Mouse (Mus musculus): ENCODE data around the gene Fancf.

GRCm38 (mm10) chr7:51899066-51899465, 37.0 kb upstream of the Fancf start:
- no peak for TF ChIP-seq CTCF (IDR thresholded peaks at IDR 0.05; ENCODE audit: low read depth)
- no peak for TF ChIP-seq EP300 (optimal IDR thresholded peaks at IDR 0.05)
